Mouse (Mus musculus) erythroblast, embryonic 14.5 days (primary cell): ENCODE results near the gene Nfix. TPM values are rescaled to one million over a fixed set of nuclear protein-coding genes. Genes with fewer than 3 reads are reported as not detected.

Source experiments
- H3K27me3 ChIP-seq: 2 replicates; pipeline ENCODE4 v1.6.1; 2012; ENCODE audit warnings: inconsistent platforms; ENCODE audit not compliant: control insufficient read depth
- H3K36me3 ChIP-seq: 2 replicates; pipeline ENCODE4 v1.6.1; 2012; ENCODE audit warnings: mild to moderate bottlenecking, inconsistent platforms; ENCODE audit not compliant: control insufficient read depth
- H3K4me1 ChIP-seq: 2 replicates; pipeline ENCODE4 v1.6.1; 2012; ENCODE audit warnings: inconsistent platforms; ENCODE audit not compliant: control insufficient read depth
- H3K4me3 ChIP-seq: replicated peaks from 2 replicates; pipeline ENCODE3; 2012; ENCODE audit warnings: moderate library complexity, mild to moderate bottlenecking, inconsistent platforms
- H3K9me3 ChIP-seq: 2 replicates; pipeline ENCODE4 v1.6.1; 2012; ENCODE audit warnings: low read length, inconsistent platforms, mixed read lengths; ENCODE audit not compliant: control insufficient read depth
- GATA1 ChIP-seq: IDR thresholded peaks from 2 replicates; pipeline ENCODE4 v1.6.1; 2012; ENCODE audit warnings: low read length, inconsistent platforms, mixed read lengths
- TAL1 ChIP-seq: IDR thresholded peaks from 3 replicates; pipeline ENCODE4 v1.6.1; 2012; ENCODE audit warnings: low read length, inconsistent platforms, mixed read lengths
- polyA plus RNA-seq: library from polyadenylated mRNA; stranded (reverse); fragments of >175 nt; gene quantifications from 2 replicates; pipeline ENCODE4 v1.2.3, GENCODE M21; 2012

Nfix gene
- polyA plus RNA-seq, 1 experiment, result 1.9 TPM

DNA sequence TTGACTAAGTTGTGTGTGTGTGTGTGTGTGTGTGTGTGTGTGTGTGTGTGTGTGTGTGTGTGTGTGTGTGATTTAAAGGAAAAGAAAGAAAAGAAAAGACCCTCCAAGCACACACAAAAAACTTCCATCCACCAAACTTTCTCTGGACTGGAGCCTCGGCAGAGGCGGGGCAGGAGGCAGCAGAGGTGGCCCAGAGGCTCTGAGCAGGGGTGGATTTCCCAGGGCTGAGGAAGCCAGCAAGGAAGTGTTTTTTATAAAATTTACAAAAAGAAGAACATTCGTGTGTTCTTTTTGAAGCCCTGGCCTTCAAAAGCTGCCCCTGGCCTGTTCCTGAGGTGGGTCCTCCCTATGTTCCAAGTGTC lies 87.4 kb downstream of the Nfix start:
- Histone ChIP-seq H3K4me1 (peaks cover 78% of the 10 kb centered on the region), H3K36me3 (peaks cover 29% of the 10 kb centered on the region), H3K27me3 (peaks cover 12% of the 10 kb centered on the region), H3K4me3 (no peak overlapping the region), H3K9me3 (no peaks in the 10 kb centered on the region)
- TF ChIP-seq GATA1 (no peak), TAL1 (no peak)

DNA sequence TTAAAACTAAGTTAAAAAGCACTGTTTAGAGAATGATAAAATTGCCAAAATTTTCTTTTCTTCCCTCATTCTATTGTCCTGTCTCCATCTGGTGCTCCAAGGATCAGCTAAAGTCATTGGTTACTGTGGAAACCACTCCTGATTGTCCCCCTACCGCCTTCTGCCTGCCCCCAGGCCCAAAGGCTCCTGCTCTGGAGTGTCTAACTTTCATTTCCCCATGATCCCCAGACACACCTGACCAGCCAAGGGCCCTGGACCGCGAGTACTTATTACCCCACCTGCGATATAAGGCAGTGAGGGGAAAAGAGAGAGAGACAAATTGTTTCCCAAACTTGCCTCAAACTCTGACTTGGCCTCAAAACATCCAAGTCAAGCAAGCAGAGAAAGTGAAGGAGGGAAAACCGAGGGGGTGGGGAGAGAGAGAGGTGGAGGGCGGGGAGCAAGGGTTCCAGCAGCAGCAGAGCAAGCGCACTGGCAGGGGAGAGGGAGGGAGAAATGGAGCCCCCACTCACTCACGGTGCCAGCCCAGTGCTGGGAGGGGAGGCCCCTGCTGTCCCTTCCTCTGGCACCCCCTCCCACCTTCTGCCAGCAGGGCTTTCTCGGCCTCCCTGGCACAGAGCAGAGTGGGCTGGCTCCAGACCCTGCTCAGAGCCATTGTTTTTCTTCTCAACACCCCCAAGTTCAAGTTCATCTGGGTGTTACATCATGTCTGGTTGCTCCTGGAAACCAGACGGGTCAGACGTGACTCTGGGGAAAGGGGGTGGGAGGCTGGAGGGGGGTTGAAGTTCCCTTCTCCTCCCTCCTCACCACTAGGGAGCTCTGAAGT lies 88.0 kb downstream of the Nfix start:
- Histone ChIP-seq H3K4me1 (peaks cover 79% of the 10 kb centered on the region), H3K36me3 (peaks cover 25% of the 10 kb centered on the region), H3K4me3 (no peak overlapping the region), H3K9me3 (no peaks in the 10 kb centered on the region), H3K27me3 (peaks cover 18% of the 10 kb centered on the region)
- no peak for TF ChIP-seq GATA1
- TF ChIP-seq TAL1, result no peak

DNA sequence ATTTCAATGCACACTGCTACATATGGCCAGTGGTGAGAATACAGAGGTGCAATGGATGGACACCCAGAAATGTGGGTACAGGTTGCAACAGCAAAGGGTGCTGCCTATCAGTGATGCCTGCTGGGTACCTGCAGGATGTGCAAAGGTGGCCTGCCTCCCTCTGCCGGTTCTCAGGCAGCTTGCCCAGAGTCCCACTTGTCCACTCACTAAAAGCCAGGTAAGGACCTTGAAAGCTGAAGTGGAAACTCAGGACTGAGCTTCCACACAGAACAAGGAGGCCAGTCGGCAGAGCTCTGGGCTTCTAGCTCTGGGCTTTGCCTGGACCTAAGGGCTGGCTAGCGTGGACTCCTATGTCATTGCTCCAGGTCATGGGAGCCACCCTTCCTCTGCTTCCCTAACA lies 88.8 kb downstream of the Nfix start:
- H3K4me1 ChIP-seq, result peaks cover 83% of the 10 kb centered on the region

DNA sequence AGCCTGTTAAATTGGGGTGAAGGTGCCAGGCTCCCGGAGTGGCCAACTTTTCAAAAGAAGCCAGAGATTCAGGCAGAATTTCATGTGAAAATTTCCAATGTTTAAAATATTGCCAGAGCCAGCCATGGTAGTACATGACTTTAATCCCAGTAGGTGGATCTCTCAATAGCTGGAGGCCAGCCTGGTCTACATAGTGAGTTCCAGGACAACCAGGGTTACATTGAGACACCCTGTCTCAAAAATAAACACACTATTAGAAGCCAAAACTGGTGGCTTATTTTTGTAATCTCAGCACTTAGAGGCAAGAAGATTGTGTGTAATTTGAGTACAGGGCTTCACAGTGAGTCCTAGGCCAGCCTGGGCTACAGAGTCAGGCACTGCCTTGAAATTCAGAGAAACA lies 90.2 kb downstream of the Nfix start:
- Histone ChIP-seq H3K9me3 (no peaks in the 10 kb centered on the region; the same call in 1 of the 2 replicates), H3K4me1 (peaks cover 88% of the 10 kb centered on the region), H3K27me3 (peaks cover 39% of the 10 kb centered on the region), H3K4me3 (no peak overlapping the region), H3K36me3 (peaks cover 15% of the 10 kb centered on the region)
- TF ChIP-seq GATA1 (no peak), TAL1 (no peak)

More for the DNA sequence above, 88.8 kb downstream of the Nfix start:
- H3K36me3 ChIP-seq, result peaks cover 20% of the 10 kb centered on the region
- H3K4me3 ChIP-seq, result no peak overlapping the region
- peaks cover 26% of the 10 kb centered on the region for H3K27me3 ChIP-seq
- H3K9me3 ChIP-seq, result no peaks in the 10 kb centered on the region; the same call in 1 of the 2 replicates
- TF ChIP-seq GATA1 (no peak), TAL1 (no peak)

DNA sequence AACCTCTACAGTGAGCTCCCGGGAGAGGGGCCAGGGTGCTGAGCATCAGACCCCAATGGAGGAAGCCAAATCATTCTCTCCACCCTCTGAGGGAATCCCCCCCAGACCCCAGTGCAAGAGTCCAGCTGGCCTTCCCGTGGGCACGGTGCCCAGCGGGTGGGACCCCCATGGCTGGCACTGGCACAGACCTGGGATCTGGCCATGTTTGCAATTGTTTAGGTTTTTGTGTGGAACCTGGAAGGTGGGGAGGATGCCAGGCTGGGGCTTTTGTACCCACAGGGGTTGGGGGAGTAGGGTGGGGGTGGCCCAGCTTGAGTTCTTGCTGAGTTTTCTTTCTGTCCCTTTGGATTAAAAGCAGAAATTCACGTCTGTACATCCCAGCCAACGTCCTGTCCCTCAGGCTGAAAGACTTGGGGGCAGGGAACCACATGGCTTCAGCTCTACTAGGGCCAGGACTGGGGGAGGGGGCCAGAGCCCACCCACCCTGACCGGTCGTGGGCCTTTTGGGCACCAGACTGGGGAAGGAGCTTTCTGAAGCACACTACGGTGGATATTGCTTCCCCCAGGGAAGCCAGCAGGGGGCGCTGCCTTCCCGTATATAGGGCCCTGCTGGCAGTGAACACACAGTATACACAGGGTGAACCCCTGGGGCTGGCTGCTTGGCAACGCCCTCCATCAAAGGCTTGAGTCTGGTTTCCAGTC lies 91.2 kb downstream of the Nfix start:
- TF ChIP-seq GATA1, result no peak
- no peak for TF ChIP-seq TAL1
- Histone ChIP-seq H3K9me3 (no peaks in the 10 kb centered on the region; the same call in 1 of the 2 replicates), H3K4me3 (peak overlapping the region; percentile 2), H3K36me3 (peaks cover 24% of the 10 kb centered on the region), H3K27me3 (peaks cover 39% of the 10 kb centered on the region), H3K4me1 (peaks cover 91% of the 10 kb centered on the region)

DNA sequence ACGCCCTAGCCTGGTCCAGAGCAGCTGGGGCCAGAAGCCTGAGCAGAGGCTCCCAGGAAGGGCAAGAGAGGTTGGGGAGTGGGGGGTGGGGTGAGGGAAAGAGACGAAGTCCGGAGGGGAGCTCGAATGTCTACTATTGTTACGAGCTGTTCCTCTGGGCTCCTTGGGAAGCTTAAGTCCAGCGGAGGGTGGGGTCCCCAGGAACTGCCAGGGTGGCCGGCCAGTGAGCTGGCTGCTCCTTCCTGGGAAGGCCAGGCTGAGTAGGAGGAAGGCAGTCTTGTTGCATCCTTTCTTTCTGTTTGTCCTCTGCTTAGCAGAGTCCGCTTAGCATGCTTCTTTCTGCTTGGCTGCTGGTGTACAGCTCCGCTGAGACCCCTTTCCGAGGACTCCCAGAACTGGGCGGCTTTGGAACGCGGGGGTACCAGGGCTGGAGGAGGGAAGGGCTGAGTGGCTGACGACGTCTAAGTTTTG lies 92.0 kb downstream of the Nfix start:
- Histone ChIP-seq H3K4me3 (peak overlapping the region; percentile 90), H3K9me3 (no peaks in the 10 kb centered on the region; the same call in 1 of the 2 replicates), H3K36me3 (peaks cover 24% of the 10 kb centered on the region), H3K4me1 (peaks cover 91% of the 10 kb centered on the region), H3K27me3 (peaks cover 38% of the 10 kb centered on the region)
- TF ChIP-seq GATA1 (no peak), TAL1 (no peak)

DNA sequence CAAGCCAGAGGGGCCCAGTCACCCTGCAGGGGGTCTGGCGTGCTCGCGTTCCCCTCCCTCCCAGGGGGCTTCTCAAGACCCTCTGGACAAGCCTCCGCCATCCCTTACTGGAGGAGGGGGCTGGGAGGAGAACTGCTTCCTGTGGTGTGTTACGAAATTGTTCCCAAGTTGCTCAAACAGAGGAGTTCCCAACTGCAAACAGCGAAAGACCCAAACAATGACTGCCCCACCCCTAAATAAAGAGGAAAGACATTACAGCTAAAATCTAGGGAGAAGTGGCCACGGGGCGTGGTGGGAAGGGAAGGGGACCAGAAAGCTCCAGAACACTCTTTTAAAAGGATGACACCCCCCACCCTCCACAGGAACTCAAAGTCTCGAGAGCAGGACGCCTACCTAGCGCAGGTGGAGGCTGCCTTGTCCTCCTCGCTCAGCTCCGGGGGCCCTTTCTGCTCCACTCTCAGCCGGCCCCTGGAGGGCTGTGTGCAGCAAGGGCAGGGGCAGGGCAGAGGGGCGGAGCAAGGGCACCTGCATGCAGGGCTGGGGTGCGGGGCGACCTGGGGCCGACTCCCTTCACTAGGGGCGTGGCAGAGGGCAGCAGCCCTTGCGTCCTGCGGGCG lies 92.8 kb downstream of the Nfix start:
- Histone ChIP-seq H3K4me1 (peaks cover 89% of the 10 kb centered on the region), H3K9me3 (no peaks in the 10 kb centered on the region; the same call in 1 of the 2 replicates)

DNA sequence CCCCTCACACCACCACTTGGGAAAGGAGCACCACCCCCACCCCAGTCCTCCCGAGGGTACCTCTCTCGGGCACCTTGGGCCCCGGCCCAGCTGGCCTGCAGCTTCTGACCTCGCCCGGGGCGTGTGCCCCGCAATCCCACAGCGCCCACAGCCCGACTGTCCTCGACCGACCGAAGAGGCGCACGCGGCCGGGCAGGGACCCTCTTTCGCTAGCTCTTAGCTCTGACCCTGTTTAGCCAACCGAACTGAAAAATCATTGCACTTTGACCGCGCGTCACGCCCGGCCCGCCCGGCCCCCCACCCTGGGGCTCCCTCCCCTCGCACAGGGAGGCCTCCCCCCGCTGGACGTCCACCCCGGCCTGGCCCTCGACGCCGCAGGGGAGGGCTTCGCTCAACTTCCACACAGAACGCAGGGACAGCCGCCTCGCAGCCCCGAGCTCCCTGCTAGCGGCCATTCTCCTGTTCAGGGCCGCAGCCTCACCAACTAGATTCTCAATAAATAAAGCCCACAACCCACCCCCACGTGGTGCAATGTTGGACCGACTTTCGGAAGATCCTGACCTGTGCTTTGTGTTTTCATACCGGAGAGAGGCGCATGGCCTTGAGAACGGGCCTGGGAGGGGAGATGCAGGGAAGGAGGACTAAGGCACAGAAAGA lies 93.4 kb downstream of the Nfix start:
- H3K27me3 ChIP-seq, result peaks cover 40% of the 10 kb centered on the region
- peaks cover 83% of the 10 kb centered on the region for H3K4me1 ChIP-seq
- H3K9me3 ChIP-seq, result no peaks in the 10 kb centered on the region; the same call in 1 of the 2 replicates
- no peak for TF ChIP-seq TAL1
- TF ChIP-seq GATA1, result no peak
- H3K4me3 ChIP-seq, result peak overlapping the region; percentile 90
- peaks cover 32% of the 10 kb centered on the region for H3K36me3 ChIP-seq

More for the DNA sequence above, 92.8 kb downstream of the Nfix start:
- Histone ChIP-seq H3K36me3 (peaks cover 28% of the 10 kb centered on the region), H3K4me3 (peak overlapping the region; percentile 90), H3K27me3 (peaks cover 40% of the 10 kb centered on the region)
- TF ChIP-seq TAL1 (no peak), GATA1 (no peak)

DNA sequence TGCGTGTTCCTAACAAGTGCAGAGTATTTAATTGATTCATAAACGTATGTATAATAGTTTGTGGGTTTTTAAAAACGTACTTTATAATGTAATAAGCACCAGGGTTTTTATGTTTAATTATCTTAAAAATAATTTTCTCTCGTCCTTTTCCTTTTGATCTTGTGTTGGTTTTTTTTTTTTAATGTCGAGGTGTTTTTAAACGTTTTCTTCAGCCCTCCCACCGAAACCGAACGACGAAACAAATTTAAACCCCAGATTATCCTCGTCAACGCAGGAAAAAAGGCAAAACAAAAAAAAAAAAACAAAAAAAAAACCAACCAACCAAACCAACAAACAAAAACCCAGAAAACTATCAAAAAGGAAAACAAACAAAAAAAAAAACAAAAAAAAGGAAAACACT lies 94.2 kb downstream of the Nfix start:
- Histone ChIP-seq H3K9me3 (no peaks in the 10 kb centered on the region; the same call in 1 of the 2 replicates), H3K27me3 (peaks cover 40% of the 10 kb centered on the region), H3K36me3 (peaks cover 33% of the 10 kb centered on the region), H3K4me1 (peaks cover 80% of the 10 kb centered on the region), H3K4me3 (peak overlapping the region; percentile 90)
- TF ChIP-seq TAL1 (no peak), GATA1 (no peak)
